Mouse (Mus musculus) ES-Bruce4 (cell line): Measurements from ENCODE around the gene D430042O09Rik. TPM values are rescaled to one million over a fixed set of nuclear protein-coding genes. Genes with fewer than 3 reads are reported as not detected.

ENCODE experiments used
- H3K27ac ChIP-seq: 2 replicates; pipeline ENCODE4 v1.5.1; 2012; ENCODE audit warnings: low read length, inconsistent platforms; ENCODE audit not compliant: insufficient read depth
- H3K27me3 ChIP-seq: 2 replicates; pipeline ENCODE4 v1.6.1; 2012; ENCODE audit warnings: mild to moderate bottlenecking, low read length, inconsistent platforms; ENCODE audit not compliant: control insufficient read depth, poor library complexity, insufficient read depth, severe bottlenecking
- H3K36me3 ChIP-seq: 2 replicates; pipeline ENCODE4 v1.6.1; 2012; ENCODE audit warnings: inconsistent platforms, mild to moderate bottlenecking, low read length, moderate library complexity; ENCODE audit not compliant: control insufficient read depth, poor library complexity, insufficient read depth, severe bottlenecking
- H3K4me1 ChIP-seq: one replicate; pipeline ENCODE4 v1.8.1; 2011; ENCODE audit warnings: low read length; ENCODE audit not compliant: control insufficient read depth, insufficient read depth
- H3K4me3 ChIP-seq: 2 replicates; pipeline ENCODE4 v1.5.1; 2011; ENCODE audit warnings: low read depth, mild to moderate bottlenecking, low read length
- H3K9ac ChIP-seq: 2 replicates; pipeline ENCODE4 v1.6.1; 2012; ENCODE audit warnings: low read depth, mild to moderate bottlenecking, inconsistent platforms; ENCODE audit not compliant: poor library complexity, severe bottlenecking
- H3K9me3 ChIP-seq: replicated peaks from 2 replicates; pipeline ENCODE4 v1.6.1; 2012; ENCODE audit warnings: mild to moderate bottlenecking, low read length, inconsistent platforms; ENCODE audit not compliant: control insufficient read depth, poor library complexity, insufficient read depth, severe bottlenecking
- CTCF ChIP-seq: IDR thresholded peaks from one replicate; pipeline ENCODE4 v1.8.1; 2011; ENCODE audit warnings: low read depth, low read length
- EP300 ChIP-seq: IDR thresholded peaks from 2 replicates; pipeline ENCODE4 v1.6.1; 2011; ENCODE audit warnings: low read depth, low read length; ENCODE audit not compliant: insufficient read depth
- POLR2A ChIP-seq: IDR thresholded peaks from one replicate; pipeline ENCODE4 v1.8.1; 2011; ENCODE audit warnings: low read length; ENCODE audit not compliant: insufficient read depth
- polyA plus RNA-seq: library from polyadenylated mRNA; stranded (reverse); fragments of >200 nt; gene quantifications from 2 replicates; pipeline ENCODE4 v1.2.4, GENCODE M21; 2011; ENCODE audit warnings: low read depth; ENCODE audit not compliant: missing spikeins, insufficient read depth, insufficient read length

Gene D430042O09Rik
- polyA plus RNA-seq, 1 experiment, result 17.6 TPM

DNA sequence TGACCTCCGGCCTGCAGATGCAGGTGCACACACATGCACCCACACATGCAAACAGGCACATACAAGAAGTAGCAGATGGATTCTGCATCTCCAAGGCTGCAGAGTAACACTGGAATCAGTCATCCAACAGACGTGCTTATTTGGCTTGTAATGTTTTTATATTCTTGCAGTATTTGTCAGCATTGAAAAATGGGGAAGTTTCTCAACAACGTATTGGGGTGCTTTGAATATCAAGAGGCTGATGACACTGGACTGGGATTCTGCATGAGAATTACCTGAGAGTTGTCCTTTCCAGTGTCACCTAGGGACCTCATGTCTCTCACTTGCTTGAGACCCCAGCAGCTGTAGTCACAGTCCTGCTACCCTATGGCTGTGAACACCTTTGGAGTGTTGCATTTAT lies 7.1 kb downstream of the D430042O09Rik start:
- Histone ChIP-seq H3K9me3 (peaks cover 6% of the 10 kb centered on the region; the same call in 1 of the 2 replicates), H3K36me3 (no peaks in the 10 kb centered on the region), H3K27ac (no peak overlapping the region), H3K4me1 (peaks cover 3% of the 10 kb centered on the region), H3K9ac (no peak overlapping the region), H3K4me3 (no peak overlapping the region), H3K27me3 (no peaks in the 10 kb centered on the region)
- TF ChIP-seq POLR2A (no peak), EP300 (no peak), CTCF (no peak)

DNA sequence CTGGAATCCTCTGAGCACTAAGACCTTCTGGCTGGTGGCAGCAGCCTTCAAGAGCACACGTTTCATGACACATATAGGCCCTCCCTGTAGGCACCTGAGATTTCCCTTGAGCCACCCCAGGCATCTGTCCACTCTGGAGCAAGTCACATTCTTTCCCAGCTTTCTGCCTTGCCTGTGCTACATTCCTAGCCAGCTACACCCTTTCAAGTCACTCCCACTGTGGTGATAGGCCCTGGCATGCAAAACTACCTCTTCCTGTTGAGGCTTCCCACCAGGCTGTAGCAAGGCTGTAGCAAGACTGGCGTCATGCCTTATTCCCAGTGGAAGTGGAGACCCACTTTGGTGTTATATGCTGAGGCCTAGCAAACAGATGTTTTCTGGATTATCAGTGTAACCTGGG lies 9.0 kb downstream of the D430042O09Rik start:
- no peaks in the 10 kb centered on the region for H3K27me3 ChIP-seq
- peaks cover 6% of the 10 kb centered on the region; the same call in 1 of the 2 replicates for H3K9me3 ChIP-seq
- H3K9ac ChIP-seq, result no peak overlapping the region
- TF ChIP-seq EP300 (0 out of 2 replicates have a peak, but pooled peaks have one; percentile 49), CTCF (no peak), POLR2A (no peak)
- no peaks in the 10 kb centered on the region for H3K36me3 ChIP-seq
- H3K4me1 ChIP-seq, result peaks cover 3% of the 10 kb centered on the region
- H3K4me3 ChIP-seq, result no peak overlapping the region
- H3K27ac ChIP-seq, result peak overlapping the region; percentile 73

DNA sequence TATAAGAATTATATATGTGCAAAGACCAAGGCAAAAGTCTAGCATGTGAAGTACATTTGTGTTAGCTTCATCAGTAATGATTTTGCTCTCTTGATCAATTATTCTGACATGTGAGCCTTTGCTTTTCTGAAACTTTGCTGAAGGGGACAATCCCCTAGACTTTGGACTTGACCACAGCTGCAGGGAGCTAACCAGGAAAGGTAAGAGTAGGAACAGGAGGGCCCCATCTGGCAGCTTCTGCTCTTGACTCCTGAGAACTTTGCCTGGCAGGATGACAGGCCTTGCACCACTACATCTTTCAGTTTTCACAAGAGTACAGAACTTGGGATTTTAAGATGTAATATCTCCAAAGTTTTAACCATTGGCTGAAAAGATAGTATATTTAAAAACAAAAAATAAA lies 9.9 kb downstream of the D430042O09Rik start:
- Histone ChIP-seq H3K9me3 (no peaks in the 10 kb centered on the region), H3K36me3 (no peaks in the 10 kb centered on the region), H3K27ac (no peak overlapping the region), H3K27me3 (no peaks in the 10 kb centered on the region), H3K9ac (no peak overlapping the region), H3K4me1 (peaks cover 3% of the 10 kb centered on the region), H3K4me3 (no peak overlapping the region)
- no peak for TF ChIP-seq EP300
- TF ChIP-seq POLR2A, result no peak
- no peak for TF ChIP-seq CTCF

DNA sequence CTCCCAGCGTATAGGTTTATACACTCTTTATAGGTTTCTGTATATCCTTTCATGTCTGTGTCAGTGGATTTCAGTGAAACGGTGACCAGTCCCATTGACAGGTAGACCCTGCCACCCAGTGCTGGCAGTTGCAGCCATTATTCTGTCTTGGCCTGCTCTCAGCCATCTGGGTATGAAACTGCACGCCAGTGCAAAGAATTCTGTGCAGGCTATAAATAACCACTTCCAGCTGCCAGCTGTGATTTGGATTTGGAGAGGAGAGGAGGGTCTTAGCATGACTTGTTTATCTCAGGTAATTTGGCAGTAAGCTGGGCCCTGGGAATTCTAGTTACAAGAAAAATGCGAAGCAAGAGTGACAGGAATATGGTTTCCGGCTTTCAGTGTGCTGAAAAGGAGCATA lies 12.7 kb downstream of the D430042O09Rik start:
- Histone ChIP-seq H3K27ac (no peak overlapping the region), H3K36me3 (no peaks in the 10 kb centered on the region), H3K27me3 (no peaks in the 10 kb centered on the region), H3K9me3 (no peaks in the 10 kb centered on the region), H3K4me1 (peaks cover 5% of the 10 kb centered on the region), H3K9ac (no peak overlapping the region), H3K4me3 (no peak overlapping the region)
- TF ChIP-seq CTCF (no peak), EP300 (no peak), POLR2A (no peak)

DNA sequence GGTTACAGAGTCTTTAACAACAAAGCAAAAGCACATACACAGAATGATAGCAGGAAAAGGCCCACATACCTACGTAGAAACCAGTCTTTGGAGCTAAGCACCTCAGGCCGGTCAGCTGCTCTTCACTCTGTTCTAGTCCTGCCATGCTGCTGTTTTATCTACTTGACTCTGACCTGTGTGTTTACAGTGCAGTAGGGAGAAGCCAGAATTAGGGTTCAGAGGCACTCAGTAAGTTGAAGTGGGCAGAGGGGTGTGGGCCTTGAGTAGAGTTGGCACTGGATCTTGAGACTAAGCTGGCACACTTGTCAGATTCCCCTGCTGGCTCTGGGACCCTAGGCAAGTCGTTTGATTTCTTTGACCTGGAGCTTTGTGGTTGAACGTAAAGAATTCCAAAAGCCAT lies 13.3 kb downstream of the D430042O09Rik start:
- no peaks in the 10 kb centered on the region for H3K36me3 ChIP-seq
- H3K27ac ChIP-seq, result no peak overlapping the region
- H3K27me3 ChIP-seq, result no peaks in the 10 kb centered on the region
- peaks cover 5% of the 10 kb centered on the region for H3K4me1 ChIP-seq
- H3K4me3 ChIP-seq, result no peak overlapping the region
- no peak overlapping the region for H3K9ac ChIP-seq
- TF ChIP-seq CTCF (no peak), POLR2A (no peak), EP300 (no peak)
- H3K9me3 ChIP-seq, result no peaks in the 10 kb centered on the region

DNA sequence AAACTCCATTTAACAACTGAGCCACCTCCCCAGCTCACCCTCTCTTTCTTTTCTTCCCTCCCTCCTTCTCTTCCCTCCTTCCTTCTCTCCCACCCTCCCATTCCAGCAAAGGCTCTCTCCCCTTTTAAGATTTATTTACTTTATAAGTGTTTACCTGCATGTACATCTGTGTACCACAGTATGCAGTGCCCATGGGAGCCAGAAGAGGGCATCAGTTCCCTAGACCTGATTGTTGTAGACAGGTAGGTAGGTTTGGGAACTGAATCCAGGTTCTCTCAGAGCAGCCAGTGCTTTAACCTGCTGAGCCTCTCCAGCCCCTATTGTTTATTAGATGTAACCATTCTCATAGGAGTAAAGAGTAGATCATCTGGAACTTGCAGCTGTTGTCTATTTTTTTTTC lies 14.4 kb downstream of the D430042O09Rik start:
- peaks cover 2% of the 10 kb centered on the region for H3K4me1 ChIP-seq
- no peak overlapping the region for H3K27ac ChIP-seq
- no peaks in the 10 kb centered on the region for H3K36me3 ChIP-seq
- H3K27me3 ChIP-seq, result no peaks in the 10 kb centered on the region
- TF ChIP-seq POLR2A (no peak), EP300 (no peak), CTCF (no peak)
- H3K9ac ChIP-seq, result no peak overlapping the region
- no peaks in the 10 kb centered on the region for H3K9me3 ChIP-seq
- no peak overlapping the region for H3K4me3 ChIP-seq
